Mouse (Mus musculus) midbrain, embryonic 14.5 days (tissue): ENCODE data around the gene Dnal1. TPM values are rescaled to one million over a fixed set of nuclear protein-coding genes. Genes with fewer than 3 reads are reported as not detected.

ENCODE experiments used
- ATAC-seq: fragments of 200-750 bp; cut with Nextera tagmentation; 2 replicates; pipeline ENCODE4 v1.8.0; 2017; ENCODE audit warnings: moderate number of reproducible peaks, moderate library complexity; ENCODE audit not compliant: low FRiP score, low TSS enrichment
- DNase-seq: peaks from one replicate; pipeline ENCODE4 v3.0.0-alpha.2; 2015
- H3K27ac ChIP-seq: fragments of 300-500 bp; sonication (generic); replicated peaks from 2 replicates; pipeline ENCODE4 v1.5.1; 2014; ENCODE audit warnings: mild to moderate bottlenecking, low read depth, low read length, moderate library complexity
- H3K27me3 ChIP-seq: fragments of 300-500 bp; sonication (generic); 2 replicates; pipeline ENCODE4 v1.6.1; 2014; ENCODE audit warnings: low read length, control low read depth, mixed read lengths; ENCODE audit not compliant: control insufficient read depth, insufficient read depth
- H3K36me3 ChIP-seq: fragments of 300-500 bp; sonication (generic); 2 replicates; pipeline ENCODE4 v1.6.1; 2014; ENCODE audit warnings: low read length, control low read depth; ENCODE audit not compliant: control insufficient read depth, insufficient read depth
- H3K4me1 ChIP-seq: fragments of 300-500 bp; sonication (generic); 2 replicates; pipeline ENCODE4 v1.6.1; 2014; ENCODE audit warnings: mild to moderate bottlenecking, antibody characterized with exemption, low read length, control low read depth; ENCODE audit not compliant: control insufficient read depth, insufficient read depth
- H3K4me2 ChIP-seq: fragments of 300-500 bp; sonication (generic); 2 replicates; pipeline ENCODE4 v1.6.1; 2014; ENCODE audit warnings: mild to moderate bottlenecking, low read length, moderate library complexity
- H3K4me3 ChIP-seq: fragments of 300-500 bp; sonication (generic); replicated peaks from 2 replicates; pipeline ENCODE4 v1.5.1; 2014; ENCODE audit warnings: low read depth, low read length
- H3K9ac ChIP-seq: fragments of 300-500 bp; sonication (generic); replicated peaks from 2 replicates; pipeline ENCODE4 v1.6.1; 2014; ENCODE audit warnings: mild to moderate bottlenecking, low read length, moderate library complexity
- H3K9me3 ChIP-seq: fragments of 300-500 bp; sonication (generic); 2 replicates; pipeline ENCODE4 v1.6.1; 2016; ENCODE audit warnings: low read length, control low read depth, mixed read lengths; ENCODE audit not compliant: control insufficient read depth
- WGBS: fragments of 180-500 bp; shearing (Covaris S2); extraction: QIAGEN DNeasy Blood & Tissue Kit; methylation state at CpG from one replicate; pipeline ENCODE4 v1.1.7; 2014; 5-methylcytosine and 5-hydroxymethylcytosine counted together
- polyA plus RNA-seq: library from polyadenylated mRNA; unstranded; fragments of >200 nt; fragmentation: Nextera tagmentation; extraction: Ambion mirVana; gene quantifications from 2 replicates; pipeline ENCODE4 v1.2.1, GENCODE M21; 2014

Dnal1 gene
- polyA plus RNA-seq, 1 experiment from 2014 or later: 7.8 TPM

- Histone ChIP-seq H3K9me3 (no peaks in the 10 kb centered on the region), H3K27ac (no peak overlapping the region), H3K4me1 (no peaks in the 10 kb centered on the region), H3K36me3 (peaks cover 50% of the 10 kb centered on the region), H3K4me3 (no peak overlapping the region), H3K27me3 (no peaks in the 10 kb centered on the region), H3K4me2 (no peak overlapping the region), H3K9ac (no peak overlapping the region)
- 90% methylated on average over 7 of the region's 7 CpGs for WGBS
- DNase-seq (no peak), ATAC-seq (no peak)
Measured at GRCm38 (mm10) chr12:84137131-84137530, 23.0 kb downstream of the Dnal1 start.

- ATAC-seq: no peak
- H3K9ac ChIP-seq: no peak overlapping the region
- DNase-seq: no peak
- no peaks in the 10 kb centered on the region for H3K9me3 ChIP-seq
- H3K27me3 ChIP-seq: no peaks in the 10 kb centered on the region
- no peak overlapping the region for H3K4me2 ChIP-seq
- no peaks in the 10 kb centered on the region for H3K4me1 ChIP-seq
- 77% methylated on average over 4 of the region's 4 CpGs for WGBS
- no peak overlapping the region for H3K4me3 ChIP-seq
- peaks cover 47% of the 10 kb centered on the region for H3K36me3 ChIP-seq
- H3K27ac ChIP-seq: no peak overlapping the region
Measured at GRCm38 (mm10) chr12:84140135-84140534, 26.0 kb downstream of the Dnal1 start.

- Histone ChIP-seq H3K27me3 (no peaks in the 10 kb centered on the region), H3K36me3 (peaks cover 37% of the 10 kb centered on the region), H3K4me3 (no peak overlapping the region), H3K4me1 (no peaks in the 10 kb centered on the region), H3K9ac (no peak overlapping the region), H3K27ac (no peak overlapping the region), H3K4me2 (no peak overlapping the region), H3K9me3 (no peaks in the 10 kb centered on the region)
- ATAC-seq: no peak
- WGBS: 87% methylated on average over 4 of the region's 4 CpGs
- no peak for DNase-seq
Measured at GRCm38 (mm10) chr12:84141271-84141670, 27.1 kb downstream of the Dnal1 start.

GRCm38 (mm10) chr12:84142281-84143050, 28.3 kb downstream of the Dnal1 start:
- no peak overlapping the region for H3K27ac ChIP-seq
- no peak overlapping the region for H3K4me2 ChIP-seq

GRCm38 (mm10) chr12:84147954-84148621, 33.9 kb downstream of the Dnal1 start, which contains the start of gene Pnma1:
Gene Pnma1, minus strand, starts transcription at chr12:84148489.
- Histone ChIP-seq H3K36me3 (peaks cover 5% of the 10 kb centered on the region; the same call in 1 of the 2 replicates), H3K4me3 (peak within 1 kb of the TSS; percentile 64), H3K4me2 (peak within 1 kb of the TSS; percentile 82), H3K9ac (peak within 1 kb of the TSS; percentile 76), H3K27me3 (no peaks in the 10 kb centered on the region), H3K4me1 (peaks cover 13% of the 10 kb centered on the region; the same call in 1 of the 2 replicates), H3K9me3 (no peaks in the 10 kb centered on the region), H3K27ac (peak within 1 kb of the TSS; percentile 87)
- ATAC-seq: peak; percentile 90
- under 1% methylated on average over 50 of the region's 50 CpGs for WGBS
- DNase-seq: peak; percentile 96

More at GRCm38 (mm10) chr12:84142281-84143050, 28.3 kb downstream of the Dnal1 start:
- no peak for ATAC-seq
- DNase-seq: no peak
- Histone ChIP-seq H3K36me3 (peaks cover 26% of the 10 kb centered on the region), H3K9me3 (no peaks in the 10 kb centered on the region), H3K4me1 (0 out of 2 replicates have a peak, but pooled peaks cover 2% of the 10 kb centered on the region), H3K9ac (no peak overlapping the region), H3K4me3 (no peak overlapping the region), H3K27me3 (no peaks in the 10 kb centered on the region)
- 57% methylated on average over 14 of the region's 14 CpGs for WGBS

GRCm38 (mm10) chr12:84148622-84149012, 34.5 kb downstream of the Dnal1 start:
- peaks cover 13% of the 10 kb centered on the region; the same call in 1 of the 2 replicates for H3K4me1 ChIP-seq
- under 1% methylated on average over 10 of the region's 10 CpGs for WGBS

GRCm38 (mm10) chr12:84149971-84150370, 35.8 kb downstream of the Dnal1 start:
- H3K27ac ChIP-seq: no peak overlapping the region
- ATAC-seq (no peak), DNase-seq (peak; percentile 48)
- H3K9me3 ChIP-seq: no peaks in the 10 kb centered on the region
- no peaks in the 10 kb centered on the region for H3K27me3 ChIP-seq
- H3K4me2 ChIP-seq: no peak overlapping the region
- peaks cover 9% of the 10 kb centered on the region for H3K36me3 ChIP-seq
- H3K4me3 ChIP-seq: no peak overlapping the region
- peaks cover 13% of the 10 kb centered on the region; the same call in 1 of the 2 replicates for H3K4me1 ChIP-seq
- 42% methylated on average over 15 of the region's 15 CpGs for WGBS
- no peak overlapping the region; the same call in 1 of the 2 replicates for H3K9ac ChIP-seq

More at GRCm38 (mm10) chr12:84148622-84149012, 34.5 kb downstream of the Dnal1 start:
- H3K36me3 ChIP-seq: peaks cover 5% of the 10 kb centered on the region; the same call in 1 of the 2 replicates
- H3K4me2 ChIP-seq: peak overlapping the region; percentile 82
- peak overlapping the region; percentile 64 for H3K4me3 ChIP-seq
- no peak overlapping the region for H3K9ac ChIP-seq
- no peaks in the 10 kb centered on the region for H3K27me3 ChIP-seq
- H3K27ac ChIP-seq: 0 out of 2 replicates have a peak overlapping the region, but pooled peaks have one; percentile 33
- H3K9me3 ChIP-seq: no peaks in the 10 kb centered on the region
- DNase-seq: no peak
- peak; percentile 32 for ATAC-seq

GRCm38 (mm10) chr12:84150976-84151375, 36.8 kb downstream of the Dnal1 start:
- 72% methylated on average over 6 of the region's 6 CpGs for WGBS
- Histone ChIP-seq H3K27me3 (no peaks in the 10 kb centered on the region), H3K27ac (no peak overlapping the region), H3K9ac (no peak overlapping the region), H3K9me3 (no peaks in the 10 kb centered on the region), H3K36me3 (peaks cover 18% of the 10 kb centered on the region), H3K4me1 (peaks cover 13% of the 10 kb centered on the region; the same call in 1 of the 2 replicates), H3K4me2 (no peak overlapping the region), H3K4me3 (no peak overlapping the region)
- DNase-seq: no peak
- no peak for ATAC-seq
